Mouse (Mus musculus): ENCODE measurements around the gene Igsf6. TPM values are rescaled to one million over a fixed set of nuclear protein-coding genes. Genes with fewer than 3 reads are reported as not detected.

Igsf6 gene
- polyA plus RNA-seq, 1 experiment from 2014 or later: 0.67 TPM

- 40% methylated on average over 8 of the region's 8 CpGs for WGBS
- Histone ChIP-seq H3K9me3 (no peaks in the 10 kb centered on the region), H3K4me3 (no peak overlapping the region), H3K27me3 (replicated peaks; ENCODE audit: low read depth, poor library complexity, severe bottlenecking) (no peaks in the 10 kb centered on the region), H3K27ac (replicated peaks) (no peak overlapping the region), H3K4me1 (no peaks in the 10 kb centered on the region), H3K36me3 (replicated peaks) (no peaks in the 10 kb centered on the region)
- no peak for DNase-seq (ENCODE audit: low spot score)
Measured at GRCm38 (mm10) chr7:121020277-121020676, 54.1 kb downstream of the Igsf6 start.

- Histone ChIP-seq H3K27ac (replicated peaks) (no peak overlapping the region), H3K4me1 (no peaks in the 10 kb centered on the region), H3K4me3 (no peak overlapping the region), H3K9me3 (no peaks in the 10 kb centered on the region), H3K36me3 (replicated peaks) (no peaks in the 10 kb centered on the region), H3K27me3 (replicated peaks; ENCODE audit: low read depth, poor library complexity, severe bottlenecking) (no peaks in the 10 kb centered on the region)
- 87% methylated on average over 3 of the region's 3 CpGs for WGBS
- no peak for DNase-seq (ENCODE audit: low spot score)
Measured at GRCm38 (mm10) chr7:121018778-121019177, 55.6 kb downstream of the Igsf6 start.

- Histone ChIP-seq H3K36me3 (replicated peaks) (no peaks in the 10 kb centered on the region), H3K27me3 (replicated peaks; ENCODE audit: low read depth, poor library complexity, severe bottlenecking) (no peaks in the 10 kb centered on the region), H3K27ac (replicated peaks) (no peak overlapping the region), H3K9me3 (no peaks in the 10 kb centered on the region), H3K4me1 (peaks cover 18% of the 10 kb centered on the region), H3K4me3 (no peak overlapping the region)
- no peak for DNase-seq (ENCODE audit: low spot score)
- 89% methylated on average over 10 of the region's 10 CpGs for WGBS
Measured at GRCm38 (mm10) chr7:121014486-121014885, 59.9 kb downstream of the Igsf6 start.

Other genes with a start within 250 kb of the Igsf6 start
- 33.8 and 34.5 TPM in 2 replicates for gene Eef2k, start 231.7 kb downstream of the Igsf6 start, polyA plus RNA-seq (2016; fragmentation: Nextera tagmentation; extraction: Ambion mirVana)
- gene Polr3e, start 156.8 kb downstream of the Igsf6 start, polyA plus RNA-seq (2016; fragmentation: Nextera tagmentation; extraction: Ambion mirVana): 42.9 and 44.8 TPM in 2 replicates
- gene Cdr2, start 92.3 kb downstream of the Igsf6 start, polyA plus RNA-seq (2016; fragmentation: Nextera tagmentation; extraction: Ambion mirVana): 11.5 and 14.5 TPM in 2 replicates
- 0.40 and 0.62 TPM in 2 replicates for gene Mfsd13b, start 92.1 kb downstream of the Igsf6 start, polyA plus RNA-seq (2016; fragmentation: Nextera tagmentation; extraction: Ambion mirVana)
- gene Mettl9, start 40.1 kb downstream of the Igsf6 start, polyA plus RNA-seq (2016; fragmentation: Nextera tagmentation; extraction: Ambion mirVana): 182 and 187 TPM in 2 replicates
- 0.05 and 0.13 TPM in 2 replicates for gene Otoa, start 7.1 kb upstream of the Igsf6 start, polyA plus RNA-seq (2016; fragmentation: Nextera tagmentation; extraction: Ambion mirVana)

Measured in embryonic facial prominence, embryonic 10.5 days (tissue).